Mouse (Mus musculus) CD4-positive, CD25-positive, alpha-beta regulatory T cell, adult 4 months (primary cell): ENCODE measurements around the gene Phactr2. TPM values are rescaled to one million over a fixed set of nuclear protein-coding genes. Genes with fewer than 3 reads are reported as not detected.
"Not testable (repeated sequence)": the region's sequence is repeated elsewhere in the genome, so short reads cannot be mapped to it uniquely, and the experiment has no call there.

Experiments
- ATAC-seq: one replicate; pipeline ENCODE4 v1.8.0; 2017
- polyA plus RNA-seq, 2 experiments: library from polyadenylated mRNA; unstranded; fragments of 100-300 nt; shearing (Covaris generic); gene quantifications; one replicate each; pipeline ENCODE4 v1.2.1; 2017

Phactr2 gene
- polyA plus RNA-seq, 2 experiments from 2014 or later = 2.3 to 3.2 TPM

GRCm38 (mm10) chr10:13209506-13209905, 264.7 kb downstream of the Phactr2 start:
- ATAC-seq = no peak

- no peak for ATAC-seq
Observed at GRCm38 (mm10) chr10:13209061-13209460, 265.2 kb downstream of the Phactr2 start.

GRCm38 (mm10) chr10:13201741-13202293, 272.4 kb downstream of the Phactr2 start:
- ATAC-seq = no peak

- no peak for ATAC-seq
Observed at GRCm38 (mm10) chr10:13200862-13201261, 273.4 kb downstream of the Phactr2 start.

- no peak for ATAC-seq
Observed at GRCm38 (mm10) chr10:13199234-13199633, 275.0 kb downstream of the Phactr2 start.

GRCm38 (mm10) chr10:13196872-13197507, 277.2 kb downstream of the Phactr2 start:
- no peak for ATAC-seq

- ATAC-seq = not testable (repeated sequence)
Observed at GRCm38 (mm10) chr10:13193496-13193895, 280.7 kb downstream of the Phactr2 start.

GRCm38 (mm10) chr10:13192731-13193351, 281.4 kb downstream of the Phactr2 start, which contains the start of gene Ltv1:
Gene Ltv1 (minus strand): TSS chr10:13193168.
- ATAC-seq = peak; percentile 98

- ATAC-seq = no peak
Observed at GRCm38 (mm10) chr10:13189881-13190280, 284.3 kb downstream of the Phactr2 start.

- no peak for ATAC-seq
Observed at GRCm38 (mm10) chr10:13186754-13187153, 287.5 kb downstream of the Phactr2 start.

GRCm38 (mm10) chr10:13184170-13184766, 289.9 kb downstream of the Phactr2 start:
- ATAC-seq = no peak

- ATAC-seq = no peak
Observed at GRCm38 (mm10) chr10:13180211-13180610, 294.0 kb downstream of the Phactr2 start.

GRCm38 (mm10) chr10:13177973-13178624, 296.1 kb downstream of the Phactr2 start, which contains the start of gene Zc2hc1b:
Gene Zc2hc1b (minus strand): TSS chr10:13178023.
- ATAC-seq = no peak

- no peak for ATAC-seq
Observed at GRCm38 (mm10) chr10:13175866-13176265, 298.3 kb downstream of the Phactr2 start.

- no peak for ATAC-seq
Observed at GRCm38 (mm10) chr10:13172798-13173221, 301.4 kb downstream of the Phactr2 start.

GRCm38 (mm10) chr10:13171461-13171860, 302.8 kb downstream of the Phactr2 start:
- no peak for ATAC-seq

GRCm38 (mm10) chr10:13170739-13171448, 303.3 kb downstream of the Phactr2 start:
- ATAC-seq = no peak

GRCm38 (mm10) chr10:13168461-13168860, 305.8 kb downstream of the Phactr2 start:
- no peak for ATAC-seq

GRCm38 (mm10) chr10:13162031-13162430, 312.2 kb downstream of the Phactr2 start:
- ATAC-seq = no peak

- ATAC-seq = no peak
Observed at GRCm38 (mm10) chr10:13160913-13161312, 313.3 kb downstream of the Phactr2 start.
